8 mouse cellular contexts compared by ENCODE assay signal in genomic region chrX:102003632-102004315, GRCm38 (mm10).
A peak's percentile ranks its signal among the peaks of the same experiment; 100 is the strongest.
DNase-seq lines count a peak whose midpoint lies in the region; ATAC-seq and TF ChIP-seq lines count a peak whose summit lies in the region.

No protein-coding gene starts in this region.

- H3K27ac ChIP-seq in heart, embryonic 10.5 days: peak overlapping the region; percentile 83
- no peak overlapping the region for H3K27ac ChIP-seq in forebrain, embryonic 14.5 days (ENCODE audit: low read depth, low read length)

- peaks cover 80% of the 10 kb centered on the region for H3K27me3 ChIP-seq in heart, embryonic 10.5 days (ENCODE audit: insufficient read depth, poor library complexity, severe bottlenecking)
- no peaks in the 10 kb centered on the region; the same call in 1 of the 2 replicates for H3K27me3 ChIP-seq in forebrain, embryonic 14.5 days (replicated peaks; ENCODE audit: control insufficient read depth, insufficient read depth, low read length)
- H3K27me3 ChIP-seq in myocyte (ENCODE audit: control insufficient read depth, insufficient read depth, insufficient read length): peaks cover 32% of the 10 kb centered on the region

- 25% methylated on average over 20 of the region's 20 CpGs for whole genome bisulfite sequencing in heart, embryonic 10.5 days
- 29% methylated on average over 20 of the region's 20 CpGs for WGBS in forebrain, embryonic 14.5 days

- peaks cover 34% of the 10 kb centered on the region for H3K4me1 ChIP-seq in heart, embryonic 10.5 days
- no peaks in the 10 kb centered on the region for H3K4me1 ChIP-seq in forebrain, embryonic 14.5 days (ENCODE audit: control insufficient read depth, insufficient read depth, low read length)

- no peak for DNase-seq in heart, embryonic 10.5 days (ENCODE audit: low spot score)
- DNase-seq in heart, adult 8-10 months (ENCODE audit: low spot score): no peak
- peak; percentile 35 for DNase-seq in R1 (ENCODE audit: low read depth, low spot score)
- peak; percentile 70 for DNase-seq in forebrain, embryonic 14.5 days (ENCODE audit: low spot score)
- DNase-seq in layer of hippocampus, postnatal 14 days (ENCODE audit: low spot score in 2 of 2): peak; percentile 58 to 75
- no peak for DNase-seq in urinary bladder, adult 18-20 months (ENCODE audit: low spot score in 2 of 2)
- no peak for DNase-seq in c-Kit-positive CD71-positive TER-119-positive erythroid progenitor cells, embryonic 14.5 days (ENCODE audit: low spot score)

- ATAC-seq in forebrain, embryonic 14.5 days: peak; percentile 91

- H3K4me2 ChIP-seq in forebrain, embryonic 14.5 days (ENCODE audit: low read length): peak overlapping the region; percentile 46
- peak overlapping the region; percentile 38 for H3K4me2 ChIP-seq in myocyte (ENCODE audit: low read depth)

- H3ac ChIP-seq in myocyte (ENCODE audit: control insufficient read depth, insufficient read length): no peak overlapping the region

- TF ChIP-seq POLR2A in myocyte (IDR thresholded peaks at IDR 0.05; ENCODE audit: insufficient read length, low read depth): no peak

- H3K36me3 ChIP-seq in heart, embryonic 10.5 days: no peaks in the 10 kb centered on the region
- H3K36me3 ChIP-seq in forebrain, embryonic 14.5 days (ENCODE audit: control insufficient read depth, insufficient read depth, low read length): no peaks in the 10 kb centered on the region
- H3K36me3 ChIP-seq in myocyte (ENCODE audit: control insufficient read depth, insufficient read depth): no peaks in the 10 kb centered on the region

- H3K79me2 ChIP-seq in myocyte (ENCODE audit: control insufficient read depth, insufficient read depth): no peaks in the 10 kb centered on the region

- no peaks in the 10 kb centered on the region for H3K9me3 ChIP-seq in heart, embryonic 10.5 days
- H3K9me3 ChIP-seq in forebrain, embryonic 14.5 days (replicated peaks; ENCODE audit: control insufficient read depth, low read length): no peaks in the 10 kb centered on the region

- H3K9ac ChIP-seq in forebrain, embryonic 14.5 days (ENCODE audit: low read length): peak overlapping the region; percentile 22; the same call in 1 of the 2 replicates

- peak overlapping the region; percentile 55 for H3K4me3 ChIP-seq in heart, embryonic 10.5 days
- H3K4me3 ChIP-seq in forebrain, embryonic 14.5 days (ENCODE audit: low read depth, low read length): peak overlapping the region; percentile 21
- H3K4me3 ChIP-seq in myocyte: no peak overlapping the region

TF ChIP-seq in myocyte, 11 proteins besides CTCF, POLR2A, EP300 and RAD21:
- TF ChIP-seq TCF3 (IDR thresholded peaks at IDR 0.05; ENCODE audit: insufficient read length, low read depth): no peak
- TF ChIP-seq MYOD1 (IDR thresholded peaks at IDR 0.05; ENCODE audit: control insufficient read depth in 1 of 3, insufficient read length in 2 of 3, low read depth in 2 of 3): peak in 2 of 3 experiments; percentile 65 to 83

Comparison
In these comparisons a context has a peak if more than half of its experiments do, and no peak if none do; other contexts are left out.
1. DNase-seq: peak in R1 (single experiment), forebrain, embryonic 14.5 days (single experiment) and layer of hippocampus, postnatal 14 days (2 of 2); none in heart, embryonic 10.5 days (single experiment), heart, adult 8-10 months (single experiment), urinary bladder, adult 18-20 months (0 of 2) and c-Kit-positive CD71-positive TER-119-positive erythroid progenitor cells, embryonic 14.5 days (single experiment).